Mouse (Mus musculus) kidney, embryonic 16.5 days (tissue): ENCODE measurements around the gene Mlkl. TPM values are rescaled to one million over a fixed set of nuclear protein-coding genes. Genes with fewer than 3 reads are reported as not detected.

Experiments used
- ATAC-seq: fragments of 200-750 bp; cut with Nextera tagmentation; 2 replicates; pipeline ENCODE4 v1.8.0; 2017; ENCODE audit warnings: moderate TSS enrichment; ENCODE audit not compliant: low FRiP score, low TSS enrichment
- H3K27ac ChIP-seq: fragments of 300-500 bp; sonication (generic); 2 replicates; pipeline ENCODE4 v1.5.1; 2014; ENCODE audit warnings: low read length
- H3K27me3 ChIP-seq: fragments of 300-500 bp; sonication (generic); 2 replicates; pipeline ENCODE4 v1.6.1; 2014; ENCODE audit warnings: low read length, control low read depth, mixed read lengths; ENCODE audit not compliant: insufficient read depth
- H3K36me3 ChIP-seq: fragments of 300-500 bp; sonication (generic); 2 replicates; pipeline ENCODE4 v1.6.1; 2014; ENCODE audit warnings: low read length, control low read depth, mixed read lengths; ENCODE audit not compliant: insufficient read depth
- H3K4me1 ChIP-seq: fragments of 300-500 bp; sonication (generic); 2 replicates; pipeline ENCODE4 v1.6.1; 2014; ENCODE audit warnings: low read length, control low read depth, mixed read lengths; ENCODE audit not compliant: insufficient read depth
- H3K4me2 ChIP-seq: fragments of 300-500 bp; sonication (generic); replicated peaks from 2 replicates; pipeline ENCODE4 v1.6.1; 2014; ENCODE audit warnings: low read depth, low read length
- H3K4me3 ChIP-seq: fragments of 300-500 bp; sonication (generic); 2 replicates; pipeline ENCODE4 v1.5.1; 2014; ENCODE audit warnings: mild to moderate bottlenecking, low read length
- H3K9ac ChIP-seq: fragments of 300-500 bp; sonication (generic); replicated peaks from 2 replicates; pipeline ENCODE4 v1.6.1; 2014; ENCODE audit warnings: low read length
- H3K9me3 ChIP-seq: fragments of 300-500 bp; sonication (generic); 2 replicates; pipeline ENCODE4 v1.6.1; 2016; ENCODE audit warnings: low read length, control low read depth
- WGBS: fragments of 180-500 bp; shearing (Covaris S2); extraction: QIAGEN DNeasy Blood & Tissue Kit; methylation state at CpG from one replicate; pipeline ENCODE4 v1.1.7; 2014; 5-methylcytosine and 5-hydroxymethylcytosine counted together
- polyA plus RNA-seq: library from polyadenylated mRNA; unstranded; fragments of >200 nt; fragmentation: Nextera tagmentation; extraction: Ambion mirVana; gene quantifications from 2 replicates; pipeline ENCODE4 v1.2.1, GENCODE M21; 2015

Mlkl gene
- polyA plus RNA-seq, 1 experiment from 2014 or later: 2.5 TPM

DNA sequence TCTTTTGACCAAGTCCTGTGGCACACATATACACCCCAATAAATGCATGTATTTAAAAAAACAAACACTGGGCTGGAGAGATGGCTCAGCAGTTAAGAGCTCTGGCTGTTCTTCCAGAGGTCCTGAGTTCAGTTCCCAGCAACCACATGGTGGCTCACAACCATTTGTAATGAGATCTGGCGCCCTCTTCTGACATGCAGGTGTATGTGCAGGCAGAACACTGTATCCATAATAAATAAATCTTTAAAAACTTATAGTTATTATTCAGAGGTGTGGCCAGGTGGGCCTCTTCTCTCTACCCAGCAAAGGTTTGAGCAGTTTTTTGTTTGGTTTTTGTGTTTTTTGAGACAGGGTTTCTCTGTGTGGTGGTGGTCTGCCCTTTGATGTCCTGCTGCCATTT is 20.9 kb upstream of the Mlkl start:
- Histone ChIP-seq H3K9ac (no peak overlapping the region), H3K4me2 (no peak overlapping the region), H3K27me3 (no peaks in the 10 kb centered on the region), H3K27ac (no peak overlapping the region), H3K4me1 (peaks cover 6% of the 10 kb centered on the region), H3K9me3 (no peaks in the 10 kb centered on the region), H3K4me3 (no peak overlapping the region), H3K36me3 (no peaks in the 10 kb centered on the region)
- WGBS: 68% methylated on average over 1 of the region's 1 CpGs
- ATAC-seq: no peak

DNA sequence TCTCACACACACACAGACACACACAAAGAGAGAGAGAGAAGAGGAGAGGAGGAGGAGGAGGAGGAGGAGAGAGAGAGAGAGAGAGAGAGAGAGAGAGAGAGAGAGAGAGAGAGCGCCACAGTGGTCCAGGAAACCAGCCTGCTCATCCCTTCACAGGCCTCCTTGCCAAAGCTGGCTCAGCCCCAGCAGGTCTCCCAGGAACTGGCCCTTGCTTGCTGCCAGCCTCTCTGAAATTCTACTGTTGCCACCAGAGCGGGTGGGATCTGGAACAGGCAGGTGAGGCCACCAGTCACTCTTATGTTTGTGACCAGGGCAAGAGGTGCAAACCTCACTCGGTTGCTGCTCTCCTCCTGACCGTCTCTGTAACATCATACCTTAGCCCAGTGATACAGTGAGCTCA is 19.5 kb upstream of the Mlkl start:
- Histone ChIP-seq H3K27me3 (no peaks in the 10 kb centered on the region), H3K27ac (no peak overlapping the region), H3K4me3 (no peak overlapping the region), H3K4me2 (no peak overlapping the region), H3K9ac (no peak overlapping the region), H3K4me1 (peaks cover 6% of the 10 kb centered on the region), H3K9me3 (no peaks in the 10 kb centered on the region), H3K36me3 (no peaks in the 10 kb centered on the region)
- WGBS: 79% methylated on average over 4 of the region's 4 CpGs
- no peak for ATAC-seq

DNA sequence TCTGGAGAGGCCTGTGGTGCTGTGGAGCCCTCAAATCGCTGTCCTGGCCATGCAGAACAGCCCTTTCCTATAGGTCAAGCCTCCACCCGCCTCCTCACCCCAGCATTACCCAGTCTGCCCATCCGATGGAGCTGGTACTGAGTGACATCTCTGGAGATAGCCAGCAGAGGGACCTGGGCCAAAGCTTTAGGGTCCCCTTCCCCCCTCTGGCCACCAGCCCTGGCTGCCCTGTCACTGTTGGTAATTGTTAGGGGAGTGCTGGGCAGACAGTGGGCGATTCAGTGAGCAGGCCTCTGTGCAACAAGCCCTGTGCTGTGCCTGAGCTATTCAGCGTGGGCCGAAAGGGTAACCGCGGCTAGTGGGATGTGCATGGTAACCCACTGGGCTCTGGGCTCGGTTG is 15.5 kb upstream of the Mlkl start:
- Histone ChIP-seq H3K27me3 (no peaks in the 10 kb centered on the region), H3K9me3 (no peaks in the 10 kb centered on the region), H3K27ac (no peak overlapping the region), H3K4me3 (no peak overlapping the region), H3K4me1 (no peaks in the 10 kb centered on the region), H3K36me3 (no peaks in the 10 kb centered on the region), H3K4me2 (no peak overlapping the region), H3K9ac (no peak overlapping the region)
- 86% methylated on average over 9 of the region's 9 CpGs for WGBS
- no peak for ATAC-seq

DNA sequence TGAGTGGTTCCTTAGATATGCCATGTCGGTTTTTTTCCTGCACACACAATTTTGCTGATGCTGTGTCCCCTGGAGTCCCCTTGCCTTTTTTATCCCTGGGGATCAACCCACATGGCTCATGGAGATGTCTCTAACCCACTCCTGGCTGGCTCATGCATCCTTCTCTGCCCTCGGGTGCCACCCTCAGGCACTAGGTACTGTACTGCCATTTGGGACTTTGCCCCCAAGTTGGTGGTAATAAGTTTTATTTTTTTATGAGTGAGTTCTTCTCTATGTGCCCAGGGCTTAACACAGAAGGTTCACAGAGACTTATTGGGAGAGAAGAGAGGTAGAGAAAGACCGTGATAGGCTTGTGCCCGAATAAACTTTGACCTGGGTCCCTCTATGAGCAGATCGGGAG is 14.3 kb upstream of the Mlkl start:
- Histone ChIP-seq H3K27me3 (no peaks in the 10 kb centered on the region), H3K4me1 (no peaks in the 10 kb centered on the region), H3K27ac (no peak overlapping the region), H3K9ac (no peak overlapping the region), H3K36me3 (no peaks in the 10 kb centered on the region), H3K4me3 (no peak overlapping the region), H3K9me3 (no peaks in the 10 kb centered on the region), H3K4me2 (no peak overlapping the region)
- 85% methylated on average over 5 of the region's 5 CpGs for WGBS
- no peak for ATAC-seq

DNA sequence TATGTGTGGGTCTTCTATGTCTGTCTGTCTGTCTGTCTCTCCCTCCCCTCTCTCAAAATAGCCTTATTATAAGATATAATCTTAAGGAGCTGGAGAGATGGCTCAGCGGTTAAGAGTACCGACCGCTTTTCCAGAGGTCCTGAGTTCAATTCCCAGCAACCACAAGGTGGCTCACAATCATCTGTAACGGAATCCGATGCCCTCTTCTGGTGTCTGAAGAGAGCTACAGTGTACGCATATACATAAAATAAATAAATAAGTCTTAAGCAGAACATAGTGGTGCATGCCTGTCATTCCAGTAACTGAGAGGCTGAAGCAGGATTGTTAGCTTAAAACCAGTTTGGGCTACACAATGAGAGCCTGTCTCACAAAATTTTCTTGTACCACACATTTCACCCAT is 12.6 kb upstream of the Mlkl start:
- no peak for ATAC-seq
- Histone ChIP-seq H3K9me3 (no peaks in the 10 kb centered on the region), H3K27me3 (no peaks in the 10 kb centered on the region), H3K4me2 (no peak overlapping the region), H3K4me1 (no peaks in the 10 kb centered on the region), H3K36me3 (no peaks in the 10 kb centered on the region), H3K27ac (no peak overlapping the region), H3K4me3 (no peak overlapping the region), H3K9ac (no peak overlapping the region)
- WGBS: 84% methylated on average over 6 of the region's 6 CpGs

DNA sequence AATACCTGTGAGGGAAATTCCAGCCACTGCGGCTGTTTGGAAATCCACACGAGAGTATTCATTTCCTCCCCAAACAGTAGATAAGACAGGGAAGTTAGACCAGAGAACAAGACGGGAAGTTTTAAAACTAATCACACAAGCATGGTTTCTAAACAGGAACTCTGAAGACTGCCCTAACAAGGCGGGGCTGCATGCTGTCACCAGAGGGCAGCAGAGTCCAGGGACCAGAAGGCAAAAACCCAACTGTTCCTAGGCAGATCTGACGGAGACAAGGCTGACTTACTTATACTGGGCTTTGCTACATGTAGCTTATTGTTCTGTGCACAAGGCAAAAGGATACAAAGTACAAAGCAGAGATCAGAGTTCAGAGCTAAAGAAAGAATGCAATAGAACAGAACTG is 5.2 kb upstream of the Mlkl start:
- WGBS: 10% methylated on average over 5 of the region's 5 CpGs
- Histone ChIP-seq H3K27me3 (no peaks in the 10 kb centered on the region), H3K36me3 (no peaks in the 10 kb centered on the region), H3K9me3 (no peaks in the 10 kb centered on the region), H3K4me2 (no peak overlapping the region), H3K4me3 (no peak overlapping the region), H3K9ac (no peak overlapping the region), H3K27ac (no peak overlapping the region), H3K4me1 (peaks cover 4% of the 10 kb centered on the region)
- ATAC-seq: 0 out of 2 replicates have a peak, but pooled peaks have one; percentile 59

DNA sequence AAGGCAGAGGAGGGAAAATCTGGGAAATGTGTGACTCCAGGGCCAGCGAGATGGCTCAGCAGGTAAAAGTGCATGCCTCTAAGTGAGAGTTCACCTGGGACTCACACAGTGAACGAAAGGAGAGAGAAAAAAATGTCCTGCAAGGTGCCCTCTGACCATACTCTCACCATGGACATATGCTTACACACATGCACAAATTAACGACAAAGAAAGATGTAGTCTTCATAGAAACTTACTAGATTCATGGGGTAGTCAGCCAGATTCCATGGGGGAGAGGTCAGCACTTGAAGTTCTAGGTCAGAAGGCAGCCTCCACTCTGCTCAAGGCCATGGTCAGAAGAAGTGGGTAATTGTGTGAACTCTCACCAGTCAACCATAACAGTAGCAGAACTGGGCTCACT is 2.2 kb upstream of the Mlkl start:
- Histone ChIP-seq H3K36me3 (no peaks in the 10 kb centered on the region), H3K4me1 (peaks cover 8% of the 10 kb centered on the region), H3K4me3 (no peak overlapping the region), H3K9ac (no peak overlapping the region), H3K4me2 (no peak overlapping the region), H3K9me3 (no peaks in the 10 kb centered on the region), H3K27me3 (no peaks in the 10 kb centered on the region), H3K27ac (no peak overlapping the region)
- ATAC-seq: no peak
- 76% methylated on average over 3 of the region's 3 CpGs for WGBS

DNA sequence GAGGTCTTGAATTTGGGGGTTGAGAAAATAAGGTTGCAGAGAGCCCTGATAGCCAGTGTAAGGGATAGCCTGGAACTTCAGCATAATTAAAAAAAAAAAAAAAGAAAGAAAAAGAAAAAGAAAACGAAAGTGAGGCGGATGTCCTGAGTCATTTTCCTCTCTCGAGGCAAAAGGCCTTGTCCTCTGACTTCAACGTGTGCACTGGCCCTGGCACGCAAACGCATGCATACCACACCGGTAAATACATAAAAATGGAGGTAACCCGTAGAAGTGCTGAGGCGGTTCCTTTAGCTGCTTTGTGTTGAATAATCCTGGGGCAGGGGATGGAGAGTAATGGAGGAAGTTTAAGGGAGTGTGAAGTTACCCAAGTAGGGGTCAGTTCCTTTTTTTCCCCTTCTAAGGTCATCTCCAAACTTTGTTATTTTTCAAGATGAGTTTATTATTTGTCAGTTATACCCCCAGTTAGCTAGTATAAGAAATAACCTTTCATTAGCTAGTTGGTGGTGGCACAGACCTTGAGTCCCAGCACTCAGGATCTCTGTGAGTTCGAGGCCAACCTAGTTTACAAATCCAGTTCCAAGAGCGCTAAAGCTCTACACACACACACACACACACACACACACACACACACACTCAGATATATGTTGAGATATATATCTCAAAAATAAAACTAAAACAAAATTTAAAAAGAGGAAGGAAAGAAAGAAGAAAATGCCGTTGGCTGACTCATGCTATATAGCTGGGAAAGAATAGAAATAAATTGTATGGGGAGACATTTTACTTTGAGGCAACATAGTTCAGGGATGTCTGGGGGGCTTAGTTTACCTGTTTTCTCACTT is 612 bp upstream of the Mlkl start:
- 37% methylated on average over 12 of the region's 12 CpGs for WGBS
- peaks cover 8% of the 10 kb centered on the region for H3K4me1 ChIP-seq
- no peak overlapping the region for H3K9ac ChIP-seq

DNA sequence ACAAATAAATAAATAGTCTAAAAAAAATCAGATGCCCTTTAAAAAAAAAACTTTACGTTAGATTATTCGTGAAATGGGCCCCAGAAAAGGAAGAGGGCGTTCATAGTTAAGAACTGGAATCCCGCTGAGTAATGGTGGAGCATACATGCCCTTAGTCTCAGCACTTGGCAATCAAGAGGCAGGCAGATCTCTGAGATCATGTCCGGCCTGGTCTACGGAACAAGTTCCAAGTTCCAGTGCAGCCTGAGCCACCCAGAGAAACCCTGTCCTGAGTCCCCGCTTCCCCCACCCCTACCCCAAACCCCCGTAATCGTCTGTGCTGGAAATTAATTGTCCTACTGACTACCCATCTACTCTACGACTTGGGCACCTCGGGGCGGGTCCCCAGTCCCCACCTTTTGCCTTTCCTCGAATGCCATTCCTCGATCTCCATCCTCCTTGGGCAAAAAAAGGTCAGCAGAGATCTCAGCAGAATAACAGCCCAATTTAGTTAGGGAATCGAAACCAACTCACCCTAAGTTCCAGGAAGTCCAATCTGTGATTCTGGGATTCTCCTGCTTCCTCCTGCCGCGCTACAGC is 577 bp downstream of the Mlkl start:
- H3K9me3 ChIP-seq: no peaks in the 10 kb centered on the region
- peaks cover 8% of the 10 kb centered on the region for H3K4me1 ChIP-seq
- ATAC-seq: no peak; the same call in 1 of the 2 replicates
- H3K27ac ChIP-seq: no peak overlapping the region
- H3K9ac ChIP-seq: peak overlapping the region; percentile 64
- peak overlapping the region; percentile 95 for H3K4me2 ChIP-seq
- peak overlapping the region; percentile 58 for H3K4me3 ChIP-seq
- H3K27me3 ChIP-seq: no peaks in the 10 kb centered on the region
- WGBS: 22% methylated on average over 17 of the region's 17 CpGs
- H3K36me3 ChIP-seq: no peaks in the 10 kb centered on the region

More for the DNA sequence above, 612 bp upstream of the Mlkl start:
- H3K27ac ChIP-seq: no peak overlapping the region
- ATAC-seq: no peak
- H3K9me3 ChIP-seq: no peaks in the 10 kb centered on the region
- H3K27me3 ChIP-seq: no peaks in the 10 kb centered on the region
- no peaks in the 10 kb centered on the region for H3K36me3 ChIP-seq
- peak overlapping the region; percentile 58 for H3K4me3 ChIP-seq
- peak overlapping the region; percentile 95 for H3K4me2 ChIP-seq

DNA sequence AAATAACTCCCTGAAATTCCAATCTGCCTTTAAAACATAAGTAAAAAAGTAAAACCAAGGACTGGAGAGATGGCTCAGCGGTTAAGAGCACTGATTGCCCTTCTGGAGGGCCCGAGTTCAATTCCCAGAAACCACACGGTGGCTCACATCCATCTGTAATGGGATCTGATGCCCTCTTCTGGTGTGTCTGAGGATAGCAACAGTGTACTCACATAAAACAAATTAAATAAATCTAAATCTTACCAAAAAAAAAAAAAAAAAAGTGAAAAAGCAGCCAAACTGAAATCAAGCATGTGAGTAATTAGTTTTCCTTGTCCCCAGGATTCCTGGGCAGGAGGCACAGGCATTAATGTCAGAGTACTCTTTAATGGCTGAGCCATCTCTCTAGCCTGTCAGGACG is 1.3 kb downstream of the Mlkl start:
- Histone ChIP-seq H3K36me3 (no peaks in the 10 kb centered on the region), H3K9me3 (no peaks in the 10 kb centered on the region), H3K9ac (no peak overlapping the region), H3K4me3 (no peak overlapping the region), H3K27me3 (no peaks in the 10 kb centered on the region), H3K27ac (no peak overlapping the region), H3K4me2 (no peak overlapping the region), H3K4me1 (peaks cover 8% of the 10 kb centered on the region)
- 81% methylated on average over 4 of the region's 4 CpGs for WGBS
- no peak for ATAC-seq
